Mouse (Mus musculus): Measurements from ENCODE around the gene Rrp1.
A peak's percentile ranks its signal among the peaks of the same experiment; 100 is the strongest.

The Rrp1 gene

DNA sequence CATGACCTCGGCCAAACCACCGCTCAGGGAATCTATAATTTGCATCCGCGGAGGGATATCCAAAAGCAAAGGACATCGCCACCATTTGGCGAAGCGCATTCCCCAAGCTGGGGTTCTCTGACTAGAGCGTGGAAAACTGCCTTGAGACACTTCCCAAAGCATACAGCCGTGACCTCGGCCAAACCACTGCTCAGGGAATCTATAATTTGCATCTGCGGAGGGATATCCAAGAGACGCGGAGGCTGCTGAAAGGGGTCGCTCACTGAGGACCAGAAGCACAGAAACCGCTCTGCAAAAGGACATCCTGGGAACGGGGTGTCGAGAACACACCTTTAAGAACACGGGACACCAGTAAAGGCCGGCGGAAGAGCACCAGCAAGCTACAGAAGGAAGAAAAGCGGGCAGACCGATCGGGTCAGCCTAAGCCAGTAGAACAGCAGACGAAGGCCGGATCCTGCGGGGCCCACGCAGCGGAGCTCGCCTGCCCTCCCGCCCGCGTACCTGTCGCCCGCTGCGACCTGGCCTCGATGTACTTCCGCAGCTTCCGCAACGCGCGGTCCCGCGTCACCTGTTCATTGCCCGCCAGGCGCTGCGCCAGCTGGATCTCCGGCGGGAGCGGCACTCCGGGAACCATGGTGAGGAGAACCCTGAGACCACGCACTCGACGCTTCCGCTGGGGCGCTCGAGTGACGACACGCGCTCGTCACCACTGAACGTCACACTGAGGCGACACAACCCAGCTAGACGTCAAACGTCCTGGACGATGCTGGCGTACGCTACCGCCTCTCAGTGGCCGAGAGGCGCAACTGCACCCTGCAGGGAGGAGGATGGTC is at the start of gene Rrp1:
Gene Rrp1, minus strand, starts transcription at position 725 of the 833 bp plus-strand sequence.
- DNase-seq: peak; percentile 95 to 98

DNA sequence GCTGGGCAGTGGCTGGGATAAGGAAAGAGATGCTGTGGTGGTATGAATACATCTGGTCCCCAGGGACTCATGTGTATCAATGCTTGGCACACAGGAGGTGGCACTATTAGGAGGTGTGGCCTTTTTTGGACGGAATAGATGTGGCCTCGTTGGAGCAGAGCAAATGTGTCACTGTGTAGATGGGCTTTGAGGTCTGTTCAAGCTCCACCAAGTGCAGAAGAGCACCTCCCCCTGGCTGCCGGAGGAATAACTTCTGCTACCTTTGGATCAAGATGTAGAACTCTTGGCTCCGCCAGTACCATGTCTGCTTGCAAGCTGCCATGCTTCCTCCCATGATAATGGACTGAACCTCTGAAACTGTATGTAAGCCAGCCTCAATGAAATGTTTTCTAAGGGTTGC is 48.9 kb upstream of the Rrp1 start:
- DNase-seq: peak in 1 of 2 experiments; percentile 33

DNA sequence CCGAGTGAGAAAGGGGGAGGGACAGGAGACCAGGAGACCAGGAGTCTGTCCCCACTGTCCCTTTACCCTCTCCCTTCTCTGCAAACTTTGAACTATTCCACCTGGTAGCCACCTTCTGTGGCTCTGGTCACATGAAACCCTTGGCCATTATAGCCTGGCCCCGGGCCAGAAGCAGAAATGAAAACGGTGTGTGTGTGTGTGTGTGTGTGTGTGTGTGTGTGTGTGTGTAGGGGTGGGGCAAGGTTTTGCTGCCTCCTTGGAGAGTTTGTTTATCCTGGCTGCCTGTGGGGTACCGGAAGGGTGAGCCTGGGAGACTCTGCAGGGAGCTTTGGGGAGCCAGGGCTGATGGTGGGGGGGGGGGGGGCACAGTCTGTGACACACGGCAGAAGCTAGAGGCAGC is 47.6 kb upstream of the Rrp1 start:
- no peak for DNase-seq

DNA sequence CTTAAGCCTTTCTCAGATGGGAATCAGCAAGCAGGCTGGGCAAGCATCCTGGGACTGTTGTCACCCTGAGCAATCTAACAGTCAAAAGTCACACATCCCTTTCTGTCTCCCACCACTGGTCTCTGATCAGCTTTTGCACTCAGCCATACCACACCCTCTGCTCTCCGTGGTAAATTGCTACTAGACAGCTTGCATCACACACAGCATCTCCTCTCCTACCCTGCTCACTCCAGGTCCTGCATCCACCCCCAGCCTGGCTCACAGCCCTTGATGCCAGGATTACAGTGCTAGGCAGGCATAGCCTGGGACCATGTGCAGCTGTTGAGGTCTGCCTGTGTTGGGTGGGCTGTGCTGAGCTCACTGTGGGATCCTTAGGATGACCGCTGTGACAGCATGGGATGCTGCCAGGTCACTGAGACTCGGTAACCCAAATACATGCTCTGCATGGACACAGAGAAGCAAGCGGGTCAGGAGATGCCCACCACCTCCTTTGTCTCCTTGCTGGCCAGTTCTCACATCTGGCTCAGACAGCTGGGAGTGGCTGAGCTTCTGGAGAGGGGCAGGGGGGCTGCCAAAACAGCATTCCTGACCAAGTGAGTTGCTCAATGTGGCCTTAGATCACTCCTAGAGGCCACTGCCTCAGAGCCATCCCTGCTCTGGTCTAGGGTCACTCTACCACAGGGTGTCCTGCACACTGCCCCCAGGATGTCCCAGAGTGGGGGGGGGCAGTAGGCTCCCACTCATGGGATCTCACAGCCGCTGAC is 45.7 kb upstream of the Rrp1 start:
- no peak for DNase-seq

DNA sequence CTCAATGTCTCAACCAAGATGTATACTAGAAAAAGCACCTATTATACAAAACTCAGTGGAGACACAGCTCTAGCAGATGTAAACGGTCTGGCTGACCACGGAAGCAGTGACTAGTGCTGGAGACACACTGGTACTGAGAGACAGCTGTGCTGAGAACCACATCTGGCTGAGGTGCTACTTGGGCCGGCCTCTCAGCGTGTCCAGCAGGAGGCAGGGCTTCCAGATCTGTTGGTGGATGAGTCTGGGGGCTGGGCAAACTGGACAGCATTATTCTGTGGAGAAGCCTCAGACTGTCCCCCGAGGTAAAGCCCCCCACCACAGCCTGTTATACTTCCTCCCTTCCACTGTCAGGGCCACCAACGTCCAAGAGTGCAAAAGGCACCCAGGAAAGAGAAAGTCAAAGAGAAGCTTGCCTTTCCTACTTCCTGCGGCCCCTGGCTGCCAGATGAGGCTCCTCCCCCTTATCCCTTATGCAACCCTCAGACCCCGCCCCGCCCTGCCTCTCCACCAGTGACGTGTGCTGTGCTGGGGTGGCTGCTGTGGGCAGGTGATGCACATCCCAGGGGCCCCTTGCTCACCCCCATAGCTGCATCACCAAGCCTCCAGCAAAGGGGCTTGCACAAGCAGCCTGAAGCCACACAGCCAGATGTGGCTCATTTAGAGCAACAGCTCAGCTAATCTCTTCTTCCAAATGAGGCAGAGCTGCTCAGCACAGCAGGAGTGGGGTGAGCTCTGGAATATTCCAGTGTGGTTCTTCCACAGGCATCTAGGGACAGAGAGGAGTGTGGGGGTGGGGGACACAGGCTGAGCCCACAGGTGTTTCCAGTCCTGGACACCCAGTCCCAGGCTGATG is 44.9 kb upstream of the Rrp1 start:
- no peak for DNase-seq

DNA sequence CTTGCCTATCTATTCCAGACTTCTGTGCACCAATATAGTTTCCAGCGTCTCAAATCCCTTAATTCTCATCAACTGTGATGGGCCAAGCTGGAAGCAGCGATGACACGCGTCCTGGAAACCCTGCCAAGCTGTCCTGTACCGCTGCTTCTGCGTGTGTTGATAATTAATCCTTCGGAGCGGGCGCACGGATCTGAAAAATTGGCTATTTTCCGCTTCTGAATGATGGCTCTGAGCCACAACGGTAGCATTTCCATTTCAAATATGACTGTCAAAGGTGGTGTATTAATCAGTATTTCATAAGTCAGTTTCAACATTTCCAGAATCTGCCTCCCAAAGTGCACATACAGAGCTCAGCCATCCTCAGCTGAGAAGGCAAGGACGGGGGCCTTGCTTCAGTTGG is 43.9 kb upstream of the Rrp1 start:
- peak; percentile 37 to 47 for DNase-seq

DNA sequence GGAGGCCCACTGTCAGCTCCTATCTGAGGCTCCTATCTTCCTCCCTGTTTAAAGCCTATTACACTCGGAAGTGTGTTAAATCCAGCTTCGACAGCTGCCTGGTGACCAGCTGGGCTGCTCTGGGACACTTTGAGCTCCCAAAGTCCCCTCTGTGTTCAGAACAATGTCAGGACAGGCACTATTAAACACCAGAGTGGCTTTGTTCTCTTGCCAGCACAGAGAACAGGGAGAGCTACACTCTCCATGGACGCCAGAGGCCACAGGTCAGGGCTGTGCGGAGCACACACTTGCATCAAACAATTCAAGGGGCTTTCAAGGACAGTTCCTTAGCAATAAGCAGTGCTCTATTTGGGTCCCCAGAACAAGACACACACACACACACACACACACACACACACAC is 39.8 kb upstream of the Rrp1 start:
- DNase-seq: no peak

DNA sequence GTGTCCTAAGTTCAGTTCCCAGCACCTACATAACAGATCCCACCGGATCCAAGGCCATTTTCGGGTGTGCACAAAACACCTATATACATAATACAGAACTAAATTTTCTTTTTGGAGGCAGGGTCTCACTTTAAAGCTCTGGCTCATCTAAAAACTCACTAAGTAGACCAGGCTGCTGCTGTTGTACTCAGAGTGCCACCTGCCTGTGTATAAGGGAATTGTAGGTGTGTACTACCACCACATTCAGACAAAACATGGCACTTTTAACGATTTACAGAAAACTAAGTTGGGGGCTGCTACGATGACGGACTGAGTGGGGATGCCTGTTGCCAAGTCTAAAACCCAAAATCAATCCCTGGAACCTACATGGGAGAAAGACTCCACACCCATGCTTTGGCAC is 37.9 kb upstream of the Rrp1 start:
- no peak for DNase-seq

DNA sequence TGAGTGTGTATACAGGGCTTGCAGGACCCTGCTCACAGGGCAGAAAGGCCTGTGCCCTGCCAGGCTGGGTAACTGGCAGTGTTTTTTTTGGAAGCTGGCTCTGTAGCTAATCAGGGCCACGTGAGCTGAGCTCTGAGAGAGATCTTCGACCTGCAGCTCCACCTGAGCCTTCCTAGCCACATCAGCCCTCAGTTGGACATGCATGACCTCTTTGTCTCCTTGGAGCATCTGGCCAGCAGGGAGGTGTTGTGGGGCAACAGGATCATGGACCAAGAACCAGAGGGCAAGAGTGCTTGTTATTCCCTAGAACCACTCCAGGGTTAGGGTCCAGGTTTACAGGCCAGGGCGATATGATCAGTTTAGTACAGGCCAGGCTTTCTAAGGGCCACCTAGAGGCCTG is 34.6 kb upstream of the Rrp1 start:
- no peak for DNase-seq

DNA sequence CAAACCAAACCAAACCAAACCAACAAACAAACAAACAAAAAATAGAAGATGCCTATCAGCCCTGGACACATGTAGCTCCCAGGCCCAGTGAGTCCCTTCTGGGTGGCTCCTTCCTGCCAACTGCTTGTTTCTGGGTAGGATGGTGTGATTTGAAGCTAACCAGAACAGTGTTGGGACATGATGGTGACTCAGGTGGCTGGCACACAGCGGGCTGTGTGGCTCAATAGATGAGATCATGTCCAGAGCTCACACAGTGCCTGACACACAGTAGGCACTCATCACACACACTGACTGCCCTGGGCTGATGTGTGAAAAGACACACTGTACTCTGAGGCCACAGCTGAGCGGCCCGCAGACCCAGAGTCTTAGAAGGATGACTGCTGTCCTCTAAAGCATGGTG is 33.4 kb upstream of the Rrp1 start:
- no peak for DNase-seq

DNA sequence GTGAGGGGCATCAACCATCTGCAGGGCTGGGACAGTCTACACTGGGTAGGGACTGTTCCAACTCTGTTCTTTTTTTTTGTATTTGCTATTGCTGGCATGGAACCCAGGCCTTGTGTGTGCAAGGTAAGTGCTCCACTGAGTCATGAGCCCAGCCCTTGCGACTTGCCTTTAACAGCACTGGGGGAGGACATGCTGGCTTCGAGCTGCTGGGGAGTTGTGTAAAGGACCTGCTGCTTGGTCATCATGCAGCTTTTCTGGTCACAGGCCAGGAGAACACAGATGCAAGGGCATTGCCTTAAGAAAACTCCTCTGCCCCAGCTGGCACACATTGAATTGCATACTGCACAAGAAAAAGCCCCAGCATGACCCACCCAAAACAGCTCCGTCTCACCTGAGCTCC is 29.4 kb upstream of the Rrp1 start:
- no peak for DNase-seq

DNA sequence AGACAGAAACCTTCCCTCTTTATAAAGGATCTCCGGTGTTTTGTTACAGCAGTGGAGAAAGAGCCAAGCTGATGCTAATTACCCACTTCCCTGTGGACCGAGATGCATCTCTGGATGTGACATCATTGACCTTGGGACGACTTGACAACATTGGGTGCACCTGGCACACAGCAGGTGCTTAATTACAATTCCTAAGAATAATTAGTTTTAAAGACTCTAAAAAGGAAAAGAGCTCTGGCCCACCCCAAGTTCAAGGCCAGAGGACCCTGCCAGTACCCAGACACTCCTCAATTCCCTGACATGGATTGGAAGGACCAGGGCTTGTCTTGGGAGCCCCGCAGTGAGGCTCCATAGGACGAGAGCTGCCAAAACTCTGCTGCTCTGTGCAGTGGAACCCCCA is 28.8 kb upstream of the Rrp1 start:
- no peak for DNase-seq

DNA sequence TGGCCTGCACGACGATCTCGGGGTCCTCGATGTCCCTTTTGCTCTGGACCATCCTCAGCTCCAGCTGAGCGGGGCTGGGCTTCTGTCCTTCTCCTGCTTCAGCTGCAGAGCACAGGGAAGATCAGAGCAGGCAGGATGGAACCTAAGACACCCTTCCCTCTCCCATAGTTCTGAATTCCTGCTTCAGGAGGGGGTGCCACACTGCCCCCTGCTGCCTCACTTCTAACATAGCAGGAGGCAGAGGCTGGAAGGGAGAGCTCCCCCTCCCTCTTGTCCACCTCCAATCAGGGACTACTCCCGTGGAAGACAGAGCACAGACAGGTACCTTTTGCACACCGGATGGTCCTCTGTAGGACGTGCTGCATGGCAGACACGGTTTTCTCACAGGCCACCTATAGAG is 28.0 kb upstream of the Rrp1 start:
- DNase-seq: peak in 1 of 2 experiments; percentile 48

DNA sequence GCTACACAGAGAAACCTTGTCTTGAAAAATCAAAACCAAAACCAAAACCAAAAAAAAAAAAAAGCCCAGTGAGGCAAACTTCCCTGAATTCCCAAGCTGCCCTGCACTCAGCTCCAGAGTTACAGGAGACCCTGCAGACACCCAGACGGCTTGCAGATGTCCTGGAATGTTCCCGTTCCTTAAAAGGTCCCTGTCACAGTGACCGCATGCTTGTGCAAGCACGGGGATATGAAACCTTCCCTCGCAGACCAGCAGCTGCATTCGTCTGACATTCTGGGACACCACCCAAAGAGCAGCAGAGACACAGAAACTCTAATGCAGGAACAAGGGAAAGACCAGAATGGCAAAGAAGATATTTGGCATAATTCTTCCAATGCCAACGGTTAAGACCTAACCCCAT is 27.1 kb upstream of the Rrp1 start:
- DNase-seq: no peak

DNA sequence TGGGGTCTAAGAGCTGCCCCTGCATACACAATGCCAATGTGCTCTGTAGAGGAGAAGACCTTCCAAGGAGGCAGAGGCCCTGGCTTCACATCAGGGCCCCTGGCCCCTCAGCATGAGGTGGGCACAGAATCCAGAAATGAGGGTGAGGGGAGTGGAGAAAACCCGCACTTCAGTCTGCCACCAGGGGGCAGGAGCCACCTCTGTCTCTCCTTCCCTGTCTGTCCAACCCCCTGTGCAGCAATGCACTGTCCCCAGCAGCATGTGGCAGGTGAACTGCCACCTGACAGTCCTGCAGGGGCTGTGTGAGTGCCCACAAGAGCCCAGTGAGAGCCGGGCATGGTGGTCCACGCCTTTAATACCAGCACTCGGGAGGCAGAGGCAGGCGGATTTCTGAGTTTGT is 26.7 kb upstream of the Rrp1 start:
- no peak for DNase-seq

DNA sequence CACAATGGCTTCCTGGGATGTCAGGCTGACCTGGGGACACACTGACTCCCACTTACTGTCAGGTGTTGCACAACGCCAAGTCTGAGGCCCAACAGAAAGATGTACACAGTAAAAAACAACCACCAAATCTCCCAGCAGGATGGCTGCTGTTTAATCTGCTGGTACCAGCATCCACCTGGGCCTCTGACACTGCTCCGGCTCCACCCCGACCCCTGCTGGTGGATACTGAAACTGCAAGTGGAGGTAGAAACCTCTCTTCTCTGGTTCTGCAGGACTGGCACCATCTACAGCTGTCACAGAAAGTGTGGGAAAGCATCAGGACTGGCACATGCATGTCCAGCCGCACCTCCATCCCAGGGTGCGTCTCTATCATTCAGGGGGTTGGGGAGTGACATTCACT is 25.3 kb upstream of the Rrp1 start:
- DNase-seq: peak; percentile 84 to 88

DNA sequence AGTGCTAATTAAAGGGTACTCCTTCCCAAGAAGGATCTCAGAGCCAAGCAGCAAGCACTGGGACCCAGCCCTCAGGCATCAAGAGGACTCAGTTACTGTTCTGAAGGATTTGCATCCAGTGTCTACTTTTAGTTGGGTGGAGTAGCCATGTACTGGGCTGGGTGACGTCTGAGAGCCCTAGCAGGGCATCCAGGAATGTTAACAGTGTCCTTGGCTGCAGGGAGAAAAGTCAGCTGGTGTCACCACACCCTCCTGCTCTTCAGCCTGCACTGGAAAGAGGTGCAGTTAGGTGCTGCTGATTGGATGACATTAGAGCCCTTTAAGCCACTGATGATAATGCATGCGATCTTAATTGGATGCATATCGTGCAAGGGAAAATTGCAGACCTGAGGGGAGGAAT is 20.0 kb upstream of the Rrp1 start:
- no peak for DNase-seq

DNA sequence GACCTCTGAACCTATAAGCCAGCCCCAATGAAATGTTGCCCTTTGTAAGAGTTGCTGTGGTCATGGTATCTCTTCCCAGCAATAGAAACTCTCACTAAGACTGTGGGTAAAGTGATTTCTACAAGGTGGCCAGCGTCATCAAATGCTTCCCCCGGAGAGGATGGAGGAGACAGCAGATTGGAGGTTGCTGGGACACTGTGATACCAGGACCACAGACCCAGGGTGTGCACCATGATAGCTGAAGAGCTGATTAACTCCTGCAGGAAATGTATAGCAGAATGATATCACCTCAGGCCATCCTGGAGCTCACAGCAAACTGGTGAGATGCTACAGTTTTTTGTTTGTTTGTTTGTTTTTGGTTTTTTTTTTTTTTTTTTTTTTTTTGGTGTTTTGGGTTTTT is 16.9 kb upstream of the Rrp1 start:
- no peak for DNase-seq

DNA sequence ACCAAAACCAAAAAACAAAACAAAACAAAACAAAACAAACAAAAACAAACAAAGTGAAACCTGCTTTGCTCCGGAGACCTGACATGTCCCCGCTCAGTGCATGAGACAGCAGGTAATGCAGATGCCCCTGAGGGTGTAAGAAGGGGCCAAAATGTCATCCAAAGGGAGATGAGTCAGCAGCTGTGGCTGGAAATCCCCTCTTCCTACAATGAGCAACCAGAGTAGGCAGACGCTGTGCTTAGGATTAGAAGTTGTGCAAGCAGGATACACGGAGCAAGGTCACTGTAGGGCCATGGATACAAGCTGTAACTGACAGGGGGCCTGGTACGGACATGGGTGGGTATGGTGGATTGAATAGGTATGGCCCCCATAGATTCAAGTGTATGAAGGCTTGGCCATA is 16.3 kb upstream of the Rrp1 start:
- DNase-seq: no peak

DNA sequence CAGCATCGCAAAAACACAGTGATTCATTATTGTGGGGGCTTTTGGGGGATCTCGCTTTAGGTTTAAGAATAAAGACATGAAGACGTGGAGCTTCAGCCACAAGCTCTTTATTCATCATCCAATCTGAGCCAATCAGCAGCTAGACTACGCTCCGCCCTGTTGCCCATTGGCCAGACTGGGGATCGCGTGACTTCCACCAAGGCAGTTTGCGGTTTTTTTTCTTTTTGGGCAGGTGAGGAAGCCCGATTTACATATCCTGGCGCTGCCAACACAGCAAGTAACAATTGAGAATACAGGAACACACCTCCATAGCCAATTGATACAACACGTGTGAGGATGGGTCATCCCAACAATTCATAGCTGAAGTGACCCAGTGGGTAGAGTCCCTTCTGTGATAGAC is 15.2 kb upstream of the Rrp1 start:
- no peak for DNase-seq

DNA sequence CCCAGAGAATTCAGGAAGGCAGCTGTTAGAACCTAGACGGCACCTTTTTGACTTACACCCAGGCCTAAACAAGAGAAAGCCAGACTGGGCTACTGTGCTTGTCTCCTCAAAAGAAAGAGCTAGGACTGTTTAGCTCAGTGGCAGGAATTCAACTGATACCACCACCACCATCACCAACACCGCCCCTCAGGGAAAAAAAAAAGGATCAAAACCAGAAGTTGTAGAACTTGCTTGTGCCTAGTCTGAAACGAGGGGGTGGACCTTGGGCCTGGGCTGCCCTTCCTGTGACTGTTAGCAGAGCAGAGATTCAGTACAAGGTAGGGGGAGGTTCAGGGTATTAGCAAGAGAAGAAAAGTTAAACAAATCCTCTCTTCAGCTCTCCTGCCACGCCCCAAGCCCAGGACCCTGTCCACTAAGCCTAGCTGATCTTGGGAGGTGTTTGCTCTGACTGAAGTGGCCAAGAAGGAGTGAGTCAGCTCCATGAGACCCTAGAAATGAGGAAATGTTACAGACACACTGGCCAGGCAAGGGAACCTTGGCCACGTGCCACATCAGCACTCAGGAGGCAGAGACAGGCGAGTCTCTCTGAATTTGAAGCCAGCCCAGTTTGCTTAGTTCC is 13.4 kb upstream of the Rrp1 start:
- no peak for DNase-seq

DNA sequence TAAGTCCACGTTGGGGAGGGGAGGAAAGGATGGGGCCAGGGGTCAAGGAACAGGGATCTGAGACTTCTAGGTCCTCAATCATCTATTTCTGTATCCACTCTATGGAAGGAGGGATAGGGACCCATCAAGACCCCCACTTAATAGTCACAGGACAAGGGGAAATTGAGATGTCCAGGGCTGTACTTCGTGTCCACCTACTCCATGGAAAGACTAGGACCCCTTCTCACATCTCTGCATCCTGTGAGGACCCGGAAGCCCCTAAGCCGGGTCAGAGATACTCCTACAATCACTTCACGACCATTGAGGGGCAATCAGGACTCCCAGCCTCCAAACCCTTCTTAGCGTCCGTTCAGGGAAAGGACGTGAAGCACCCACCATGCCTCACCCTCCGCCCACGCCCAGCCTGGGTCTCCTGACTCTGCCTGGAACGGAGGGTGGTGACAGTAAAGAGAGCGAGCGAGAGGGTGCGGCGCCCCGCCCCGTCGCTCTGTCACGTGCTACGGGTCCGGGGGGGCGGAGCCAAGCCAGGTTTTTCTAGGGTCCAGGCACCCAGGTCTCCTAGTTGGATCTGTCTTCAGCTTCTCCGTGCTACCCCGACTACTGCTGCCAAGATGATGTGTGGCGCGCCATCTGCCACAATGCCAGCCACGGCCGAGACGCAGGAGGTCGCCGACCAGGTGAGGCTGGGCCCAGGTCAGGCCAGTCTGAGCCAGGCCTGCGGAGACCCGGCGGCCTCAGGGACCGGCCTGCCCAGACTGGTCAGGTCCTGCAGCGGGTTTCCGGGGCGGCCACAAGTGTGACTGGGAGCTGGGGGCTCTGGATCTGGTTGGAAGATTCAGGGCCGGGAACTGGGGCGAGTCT is 12.6 kb upstream of the Rrp1 start, which contains the start of gene Cstb:
Gene Cstb, plus strand, starts transcription at position 489 of the 861 bp plus-strand sequence.
- peak; percentile 87 to 88 for DNase-seq
